Mouse (Mus musculus) kidney, postnatal 25 days (tissue): ENCODE results near the gene Vmn2r12.
"Not testable (repeated sequence)": the region's sequence is repeated elsewhere in the genome, so short reads cannot be mapped to it uniquely, and the experiment has no call there.

Experiments used
- DNase-seq, 2 experiments: peaks; one replicate each; pipeline ENCODE4 v3.0.0; 2021; ENCODE audit warnings: mixed read lengths in 2 of 2

Gene Vmn2r12

DNA sequence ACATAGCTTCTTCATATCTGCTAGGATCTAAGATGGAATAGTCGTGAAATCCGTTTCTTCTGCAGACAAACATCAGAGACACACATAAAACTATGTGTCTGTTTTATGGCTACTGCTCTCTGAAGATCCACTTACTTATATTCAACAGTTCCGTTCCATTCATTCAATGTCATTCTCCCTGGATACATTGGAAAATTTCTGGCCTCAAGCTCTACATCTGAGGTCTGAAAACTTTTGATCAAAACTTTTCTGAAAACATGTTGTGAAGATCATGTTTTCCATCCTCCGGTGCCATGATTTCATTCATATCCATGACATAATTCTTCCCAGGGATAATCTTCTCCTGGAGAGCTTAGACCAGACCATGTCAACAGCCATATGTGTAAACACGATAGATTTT lies at the start of gene Vmn2r12:
Gene Vmn2r12 (minus strand): TSS at position 101 of the 400 bp plus-strand sequence.
- DNase-seq: not testable (repeated sequence)

- no peak for DNase-seq
Measured at GRCm38 (mm10) chr5:109139546-109139945, 41.8 kb upstream of the Vmn2r12 start.

GRCm38 (mm10) chr5:109136731-109137130 lies 39.0 kb upstream of the Vmn2r12 start:
- DNase-seq: no peak

- not testable (repeated sequence) for DNase-seq
Measured at GRCm38 (mm10) chr5:109096482-109096881, 1.3 kb downstream of the Vmn2r12 start.

DNA sequence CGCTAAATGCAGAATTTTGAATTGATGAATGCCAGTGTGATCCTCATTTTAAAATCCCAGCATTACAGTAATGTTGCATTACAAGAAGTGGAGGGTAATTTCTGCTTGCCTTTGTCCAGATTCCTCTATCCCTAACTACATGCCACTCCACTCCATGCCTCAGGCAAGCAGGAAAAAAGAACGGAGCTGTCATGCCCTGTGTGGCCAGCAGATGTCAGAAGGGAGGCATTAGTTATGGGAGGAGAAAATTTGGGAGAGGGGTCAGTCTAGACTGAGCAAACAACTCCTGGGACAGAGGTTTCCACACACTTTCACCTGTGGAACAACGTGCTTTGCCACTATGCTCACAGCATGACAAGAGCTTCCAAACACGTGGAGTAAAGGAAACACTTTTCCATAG lies 25.7 kb downstream of the Vmn2r12 start:
- not testable (repeated sequence) for DNase-seq

DNA sequence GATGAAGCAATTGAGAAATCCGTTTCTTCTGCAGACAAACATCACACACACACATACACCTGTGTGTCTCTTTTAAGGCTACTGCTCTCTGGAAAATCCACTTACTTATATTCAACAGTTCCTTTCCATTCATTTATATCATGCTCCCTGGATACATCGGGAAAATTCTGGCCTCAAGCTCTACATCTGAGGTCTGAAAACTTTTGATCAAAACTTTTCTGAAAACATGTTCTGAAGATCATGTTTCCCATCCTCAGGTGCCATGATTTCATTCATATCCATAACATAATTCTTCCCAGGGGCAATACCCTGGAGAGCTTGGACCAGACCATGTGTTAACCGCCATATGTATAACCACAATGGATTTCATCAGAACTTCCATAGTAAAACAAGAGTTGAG lies 38.3 kb downstream of the Vmn2r12 start, which contains the start of gene Vmn2r11:
Gene Vmn2r11 (minus strand): TSS at position 101 of the 400 bp plus-strand sequence.
- DNase-seq: not testable (repeated sequence)

GRCm38 (mm10) chr5:109055286-109055685 lies 42.5 kb downstream of the Vmn2r12 start:
- DNase-seq: no peak
